Mouse (Mus musculus): Measurements from ENCODE around the gene Isca2.

GRCm38 (mm10) chr12:84727434-84727833, 45.6 kb upstream of the Isca2 start:
- TF ChIP-seq CTCF (IDR thresholded peaks at IDR 0.05; ENCODE audit: borderline replicate concordance, extremely low read depth, insufficient read depth, insufficient read length) (no peak), POLR2A (IDR thresholded peaks at IDR 0.05; ENCODE audit: borderline replicate concordance, extremely low read depth, insufficient read depth, insufficient read length, poor library complexity, severe bottlenecking) (no peak)
